Mouse (Mus musculus) thymus, adult 2 months (tissue): ENCODE measurements around the gene Gm13277.
"Not testable (repeated sequence)": the region's sequence is repeated elsewhere in the genome, so short reads cannot be mapped to it uniquely, and the experiment has no call there.

ENCODE experiments used
- CTCF ChIP-seq: fragments of 200-500 bp; IDR thresholded peaks from 2 replicates; pipeline ENCODE4 v1.5.1; 2012; ENCODE audit warnings: mild to moderate bottlenecking, control low read depth, low read length, moderate library complexity, borderline replicate concordance; ENCODE audit not compliant: control insufficient read depth, poor library complexity, insufficient read depth; ENCODE audit errors: extremely low read depth
- POLR2A ChIP-seq: fragments of 200-500 bp; IDR thresholded peaks from 2 replicates; pipeline ENCODE4 v1.6.1; 2012; ENCODE audit warnings: mild to moderate bottlenecking, low read length, control low read depth, moderate library complexity; ENCODE audit not compliant: control insufficient read depth, poor library complexity, insufficient read depth; ENCODE audit errors: extremely low read depth

DNA sequence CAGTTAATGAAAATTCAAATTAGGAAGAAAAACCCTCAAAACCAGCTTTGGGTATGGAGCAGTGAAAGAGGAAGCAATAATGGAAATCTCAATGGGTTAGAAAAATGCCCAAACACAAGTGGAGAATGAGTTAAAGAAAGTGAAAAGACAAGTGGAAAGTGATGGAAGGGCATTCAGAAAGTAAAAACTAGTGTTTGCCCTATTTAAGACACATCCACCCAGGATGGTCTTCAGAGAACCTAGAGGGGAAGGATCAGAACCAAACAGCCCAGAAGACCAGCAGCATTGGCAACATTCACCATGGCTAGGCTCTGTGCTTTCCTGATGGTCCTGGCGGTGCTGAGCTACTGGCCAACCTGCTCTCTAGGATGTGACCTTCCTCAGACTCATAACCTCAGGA lies 46.8 kb downstream of the Gm13277 start, which contains the start of gene Ifna5:
- not testable (repeated sequence) for TF ChIP-seq CTCF, POLR2A
